Mouse (Mus musculus) frontal cortex, postnatal 10 days (tissue): ENCODE data around the gene Dhx36.

Experiments used
- DNase-seq, 2 experiments: peaks; one replicate each; pipeline ENCODE4 v3.0.0; 2022; ENCODE audit warnings: low spot score in 2 of 2, mixed read lengths in 1 of 2

Dhx36 gene

GRCm38 (mm10) chr3:62506488-62507205 lies at the start of gene Dhx36:
Gene Dhx36, minus strand, starts transcription at chr3:62507004.
- peak; percentile 95 to 98 for DNase-seq

DNA sequence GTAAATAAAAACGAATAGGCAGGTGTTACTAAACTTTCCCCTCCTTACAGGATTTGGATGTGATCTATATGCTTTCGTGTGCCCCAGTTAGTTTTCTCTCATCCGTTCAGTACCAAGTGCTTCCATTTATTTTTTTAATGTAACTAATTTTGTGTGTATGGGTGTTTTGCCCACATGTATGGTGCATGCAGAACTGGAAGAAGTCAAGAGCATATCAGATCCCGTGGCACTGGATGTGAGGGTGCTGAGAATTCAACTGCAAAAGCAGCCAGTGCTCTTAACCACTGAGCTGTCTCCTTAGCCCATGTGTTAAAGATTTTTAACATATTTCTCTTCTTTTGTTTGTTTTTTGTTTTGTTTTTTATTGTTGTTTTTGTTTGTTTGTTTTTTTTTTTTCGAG lies 20.8 kb upstream of the Dhx36 start:
- no peak for DNase-seq

- no peak for DNase-seq
Measured at GRCm38 (mm10) chr3:62527160-62527559, 20.4 kb upstream of the Dhx36 start.

GRCm38 (mm10) chr3:62507206-62507647 lies 423 bp upstream of the Dhx36 start:
- DNase-seq: no peak

DNA sequence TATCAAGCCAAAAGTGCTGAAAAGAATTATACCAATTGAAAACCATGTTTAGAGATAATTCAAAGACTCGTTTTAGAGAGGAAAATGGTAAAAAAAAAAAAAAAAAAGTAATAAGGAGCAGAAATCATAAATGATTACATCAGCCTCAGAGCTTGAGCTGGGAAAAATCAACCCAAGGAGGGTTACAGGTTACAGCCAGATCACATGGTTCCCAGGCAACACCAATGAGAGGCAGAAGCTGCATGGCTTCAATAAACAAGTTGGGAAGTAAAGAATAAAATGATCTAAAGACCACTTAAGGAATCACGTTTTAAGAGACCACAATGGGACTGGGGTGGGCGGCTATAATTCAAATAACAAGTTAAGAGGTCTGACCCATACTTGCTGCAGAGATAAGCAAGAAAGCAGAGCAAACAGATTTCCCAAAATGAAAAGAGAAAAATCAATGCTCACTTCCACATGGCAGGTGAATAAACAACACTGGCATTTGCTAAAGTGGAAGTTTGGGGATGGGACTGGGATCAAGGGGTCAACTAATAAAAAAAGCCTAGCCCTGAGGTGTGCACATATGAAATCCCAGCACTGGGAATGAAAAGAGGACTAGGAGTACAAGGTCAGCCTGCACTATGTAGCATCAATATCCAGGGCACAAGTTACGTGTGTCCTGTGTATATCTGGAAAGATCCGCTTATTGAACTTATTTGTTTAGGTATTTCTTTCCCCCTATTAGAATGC lies 1.5 kb downstream of the Dhx36 start:
- no peak for DNase-seq

DNA sequence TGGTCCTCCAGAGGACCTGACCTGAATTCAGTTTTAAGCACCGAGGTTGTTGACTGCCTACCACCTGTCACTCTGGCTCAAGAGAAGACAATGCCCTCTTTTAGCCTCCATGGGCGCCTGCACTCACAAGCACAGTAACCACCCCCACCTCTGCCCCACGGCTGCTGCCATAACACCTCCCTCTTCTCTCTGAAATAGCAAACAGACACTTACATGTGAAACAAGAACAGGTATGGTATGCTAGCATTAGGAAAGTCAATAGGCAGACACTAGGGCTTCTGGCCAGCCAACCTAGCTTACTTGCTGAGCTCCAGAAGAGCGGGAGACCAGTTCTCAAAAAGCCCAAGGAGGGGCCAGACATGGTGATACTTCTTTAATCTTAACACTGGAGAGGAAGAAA lies 7.5 kb downstream of the Dhx36 start:
- DNase-seq: no peak

- DNase-seq: no peak
Measured at GRCm38 (mm10) chr3:62492568-62492967, 14.2 kb downstream of the Dhx36 start.

DNA sequence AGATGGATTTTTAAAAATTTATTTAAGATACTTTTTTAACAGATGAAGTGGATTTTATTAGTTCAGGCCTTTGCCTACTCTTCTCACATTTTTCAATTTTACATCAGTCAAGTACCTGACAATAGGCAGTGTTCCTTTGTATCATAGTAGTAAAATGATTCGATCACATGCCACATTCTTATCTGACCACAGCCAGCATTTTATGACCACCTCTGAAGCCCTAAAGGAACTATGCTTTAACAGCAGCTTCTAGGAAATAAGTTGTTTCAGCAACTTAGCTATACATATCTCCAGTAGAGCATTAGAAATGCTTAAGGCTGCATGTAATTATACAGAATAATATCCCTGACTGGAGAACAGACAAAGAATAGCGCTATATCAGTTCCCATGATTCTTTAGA lies 22.5 kb downstream of the Dhx36 start:
- DNase-seq: no peak

- DNase-seq: no peak
Measured at GRCm38 (mm10) chr3:62470179-62470578, 36.6 kb downstream of the Dhx36 start.

- DNase-seq: no peak
Measured at GRCm38 (mm10) chr3:62464276-62464675, 42.5 kb downstream of the Dhx36 start.

DNA sequence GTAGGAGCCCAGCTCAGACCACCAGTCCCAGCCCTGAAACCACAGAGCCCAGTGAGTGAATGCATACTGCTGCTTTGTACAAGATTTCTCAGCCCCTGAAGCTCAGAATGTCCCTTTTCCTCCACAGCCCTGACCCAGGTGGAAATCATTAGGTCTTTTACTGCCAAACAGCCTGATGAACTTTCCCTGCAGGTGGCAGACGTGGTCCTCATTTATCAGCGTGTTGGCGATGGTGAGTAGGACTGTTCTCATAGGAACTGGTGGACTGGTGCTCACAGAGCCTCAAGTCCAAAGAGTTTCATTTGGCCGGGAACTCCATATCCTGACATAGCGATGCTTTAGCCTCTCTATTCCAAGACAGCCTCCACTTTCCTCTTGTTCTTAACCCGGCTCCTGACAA lies 47.3 kb downstream of the Dhx36 start:
- no peak for DNase-seq

GRCm38 (mm10) chr3:62458284-62459013 lies 48.4 kb downstream of the Dhx36 start:
- peak; percentile 40 to 67 for DNase-seq

DNA sequence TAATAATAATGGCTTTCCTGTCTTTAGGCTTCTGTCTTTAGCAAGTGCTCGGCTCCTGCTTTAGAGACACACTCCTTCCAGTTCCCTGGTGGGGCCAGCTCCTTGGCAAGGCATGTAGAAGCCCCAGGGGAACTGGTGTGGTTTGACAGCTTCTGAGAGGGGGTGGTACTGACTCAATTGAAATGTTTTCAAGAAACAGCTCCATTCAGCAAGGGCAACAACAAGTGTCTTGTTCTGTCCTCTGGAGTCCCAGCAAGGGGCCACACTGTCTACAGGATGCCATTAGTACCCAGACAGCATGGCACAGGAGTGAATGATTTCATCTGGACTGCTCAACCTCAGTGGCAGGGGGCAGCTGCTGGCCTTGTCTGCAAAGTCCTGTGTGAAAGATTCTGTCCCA lies 51.0 kb downstream of the Dhx36 start:
- DNase-seq: peak; percentile 36 to 67

DNA sequence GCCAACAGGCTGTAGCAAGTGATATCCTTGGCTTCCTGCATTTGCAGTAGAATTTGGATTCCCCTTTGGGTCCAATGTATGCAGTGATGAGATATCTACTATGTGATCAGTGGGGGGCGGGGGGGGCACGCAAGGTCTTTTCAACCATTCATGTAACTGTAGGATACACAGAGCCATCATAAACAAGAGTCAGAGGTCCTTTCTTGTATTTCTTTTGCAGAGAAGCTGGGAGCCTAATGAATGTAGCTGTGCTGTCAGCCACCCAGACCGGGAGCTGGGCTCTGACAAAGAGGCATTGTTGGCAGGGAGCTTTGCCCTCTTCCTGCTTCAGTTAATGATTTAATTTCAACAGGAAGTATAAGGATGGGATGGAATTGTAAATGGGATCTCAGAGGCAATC lies 52.7 kb downstream of the Dhx36 start:
- no peak for DNase-seq

DNA sequence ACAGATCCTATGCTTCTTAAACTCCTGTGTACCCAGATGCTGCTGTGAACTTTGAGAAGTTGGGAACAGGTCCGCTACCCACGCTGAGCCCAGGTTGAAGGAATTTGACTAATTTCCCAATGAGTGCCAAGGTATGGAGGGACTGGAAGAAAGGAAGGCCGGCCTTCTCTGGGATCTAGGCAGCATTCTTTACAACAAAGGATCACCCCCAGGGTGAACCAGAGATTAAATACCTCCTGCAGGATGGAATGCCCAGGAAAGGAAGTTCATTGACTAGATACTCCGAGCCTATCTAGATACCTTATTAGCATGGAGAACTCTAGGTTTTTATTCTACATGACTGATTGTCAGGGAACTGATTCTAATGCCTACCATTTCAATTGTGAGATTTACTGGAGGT lies 53.8 kb downstream of the Dhx36 start:
- DNase-seq: no peak

DNA sequence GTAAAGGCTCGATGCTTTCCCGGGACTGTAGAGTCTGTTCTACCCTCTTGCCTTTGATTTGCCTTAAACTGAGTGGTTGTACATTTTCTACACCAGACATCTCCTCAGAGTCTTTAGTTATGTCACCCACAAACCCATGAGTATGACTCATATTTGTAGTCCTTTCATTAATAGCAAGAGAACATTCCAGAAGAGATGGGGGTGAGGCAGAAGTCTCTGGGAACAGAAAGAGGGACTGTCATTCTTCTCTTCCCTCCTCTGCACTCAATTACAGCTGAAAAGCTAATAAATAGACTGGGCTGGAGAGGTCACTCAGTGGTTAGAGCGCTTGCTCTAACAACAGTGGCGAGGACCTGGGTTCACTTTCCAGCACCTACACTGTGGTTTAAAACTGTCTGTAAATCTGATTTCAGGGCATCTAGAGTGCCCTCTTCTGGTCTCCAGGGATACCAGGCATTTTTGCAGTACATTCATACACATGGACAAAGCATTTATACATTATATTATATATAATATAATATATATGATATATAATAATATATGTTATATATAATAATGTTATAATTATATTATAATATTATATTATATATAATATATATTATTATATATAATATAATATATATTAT lies 56.8 kb downstream of the Dhx36 start:
- DNase-seq: no peak

- DNase-seq: no peak
Measured at GRCm38 (mm10) chr3:62447151-62447550, 59.7 kb downstream of the Dhx36 start.

DNA sequence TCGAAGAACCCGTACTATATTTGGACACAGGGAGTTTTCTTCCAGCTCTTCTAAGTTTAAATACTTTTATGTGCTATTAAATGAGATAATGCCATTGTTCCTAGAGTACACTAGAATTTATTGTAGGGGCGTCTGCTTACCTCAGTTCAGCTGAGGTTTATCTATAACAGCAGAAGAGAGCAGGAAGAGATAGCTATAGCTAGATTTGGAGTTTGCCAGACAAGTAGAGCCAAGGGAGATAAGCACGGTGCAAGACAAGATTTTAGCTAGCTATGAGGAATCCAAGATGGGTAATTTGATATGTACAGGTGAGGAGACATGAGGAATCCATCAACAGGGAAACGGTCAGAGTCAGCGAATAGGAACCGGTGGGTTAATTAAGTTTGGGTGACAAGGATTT lies 60.5 kb downstream of the Dhx36 start:
- no peak for DNase-seq

DNA sequence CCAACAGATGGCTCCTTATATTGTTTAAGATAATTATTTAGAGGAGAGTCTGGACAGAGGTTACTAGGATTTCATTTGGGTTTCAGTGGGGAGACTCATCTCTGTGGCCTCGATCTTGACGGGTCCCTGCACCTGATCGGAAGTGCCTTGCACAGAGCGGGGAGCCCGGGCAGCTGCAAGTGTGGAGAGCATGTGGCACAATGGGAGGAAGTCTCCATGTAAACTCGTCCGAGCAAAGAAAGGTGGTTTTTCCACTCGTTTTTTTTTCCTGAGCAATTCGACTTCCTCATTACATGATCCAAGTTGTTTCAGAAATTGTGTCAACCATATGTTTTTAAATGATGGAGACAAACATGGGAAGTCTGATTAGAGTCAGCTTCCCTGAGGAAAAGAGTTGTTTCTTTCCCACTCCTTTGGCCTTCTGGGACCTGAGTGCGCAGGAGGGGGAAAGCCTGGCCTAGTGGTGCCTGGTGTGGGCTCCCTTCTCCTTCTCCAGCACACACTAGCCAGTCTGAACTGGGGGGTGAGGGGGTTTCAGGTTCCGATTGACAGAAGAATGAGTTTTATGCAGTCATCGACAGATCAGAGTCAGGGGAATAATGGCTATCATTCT lies 63.1 kb downstream of the Dhx36 start:
- DNase-seq: no peak

DNA sequence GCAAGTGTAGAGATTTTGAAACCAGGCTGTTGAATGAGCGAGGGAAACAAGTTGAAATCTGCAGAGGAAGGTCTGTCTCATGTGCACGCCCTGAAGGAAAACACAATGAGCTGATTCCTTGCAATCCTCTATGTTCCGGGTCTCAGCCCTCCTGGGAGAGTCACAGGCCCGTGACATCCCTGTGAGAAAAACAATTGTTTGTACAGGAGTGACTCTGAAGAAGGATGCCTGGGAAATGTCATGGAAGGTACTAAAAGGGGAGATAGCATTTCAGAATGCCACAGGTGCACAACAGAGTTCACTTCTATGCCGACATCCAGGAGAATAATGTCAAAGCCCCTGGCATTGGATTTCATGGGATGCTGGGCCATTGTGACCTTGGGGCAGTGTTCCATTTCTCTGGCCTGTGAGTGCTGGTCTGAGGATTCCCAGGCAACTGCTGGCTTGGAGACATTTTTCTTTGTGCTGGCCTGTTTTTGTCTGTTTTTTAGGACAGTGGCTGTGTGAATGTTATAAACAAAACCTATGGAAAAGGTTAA lies 66.3 kb downstream of the Dhx36 start:
- no peak for DNase-seq

DNA sequence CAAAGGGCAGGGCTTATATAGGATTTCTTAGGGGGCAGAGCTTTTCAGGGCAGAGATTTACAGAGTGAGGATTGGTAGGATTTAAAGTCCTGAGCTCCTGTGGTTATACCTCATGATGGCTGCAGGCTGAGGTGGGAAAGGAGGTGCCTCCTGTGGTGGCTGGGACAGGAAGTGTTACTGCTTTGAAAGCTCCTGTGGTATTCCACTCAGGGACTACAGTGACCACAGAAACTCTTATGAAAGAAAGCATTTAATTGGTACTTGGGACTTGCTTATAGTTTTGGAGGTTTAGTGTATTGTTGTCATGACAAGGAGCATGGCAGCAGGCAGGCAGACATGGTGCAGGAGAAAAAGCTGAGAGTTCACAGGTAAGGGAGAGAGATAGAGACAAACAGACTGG lies 70.9 kb downstream of the Dhx36 start:
- no peak for DNase-seq
